ENCODE assay signal across 1 mouse cellular context in the genomic region with DNA sequence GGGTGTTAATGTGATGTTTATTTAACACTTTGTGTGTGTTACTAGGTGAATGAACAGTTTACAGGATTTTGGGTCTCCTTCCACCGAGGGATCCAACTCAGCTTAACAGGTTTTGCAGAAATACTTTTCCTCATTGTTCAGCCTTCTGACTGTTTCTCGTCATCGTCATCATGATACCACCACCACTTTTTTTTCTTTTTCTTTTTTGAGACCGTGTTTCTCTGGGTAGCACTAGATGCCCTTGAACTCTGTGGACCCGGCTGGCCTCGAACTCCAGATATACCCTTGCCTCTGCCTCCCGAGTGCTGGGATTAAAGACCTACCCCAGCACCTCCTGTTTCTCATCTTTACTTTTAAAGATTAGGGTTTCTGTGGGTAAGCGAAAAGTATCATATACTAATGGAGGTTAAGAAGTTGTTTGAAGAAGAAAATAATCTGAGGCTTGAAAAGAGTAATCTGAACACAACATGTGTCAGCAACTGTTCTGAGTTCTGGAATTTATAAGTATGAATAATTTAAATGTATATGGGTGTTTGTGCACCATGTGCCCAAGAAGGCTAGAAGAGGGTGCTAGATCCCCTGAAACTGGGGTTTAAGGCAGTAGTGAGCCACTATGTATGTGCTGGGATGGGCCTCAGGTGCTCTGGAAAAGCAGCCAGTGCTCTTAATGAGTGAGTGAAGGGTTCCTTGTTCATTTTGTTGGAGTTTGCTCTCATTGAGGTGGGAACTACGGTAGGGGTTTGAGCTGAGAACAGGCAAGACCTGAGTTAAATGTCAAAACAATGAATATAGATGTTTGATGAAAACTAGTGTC.
TF ChIP-seq lines count a peak whose summit lies in the region.

No protein-coding gene starts in this region.

TF ChIP-seq in CH12.LX, 34 proteins besides CTCF, POLR2A, EP300 and RAD21:
- TF ChIP-seq RCOR1 (conservative IDR thresholded peaks at IDR 0.05; ENCODE audit: low read depth, low read length) (no peak), CHD1 (IDR thresholded peaks at IDR 0.05; ENCODE audit: low read depth, low read length) (no peak), TBP (conservative IDR thresholded peaks at IDR 0.05; ENCODE audit: low read depth, low read length) (0 out of 2 replicates have a peak, but pooled peaks have one; percentile 40), USF1 (IDR thresholded peaks at IDR 0.05; ENCODE audit: low read depth, low read length) (no peak), HCFC1 (IDR thresholded peaks at IDR 0.05; ENCODE audit: low read depth, low read length) (peak; percentile 19; the same call in 1 of the 2 replicates), MAX (IDR thresholded peaks at IDR 0.05; ENCODE audit: low read length) (0 out of 2 replicates have a peak, but pooled peaks have one; percentile 21), MEF2A (IDR thresholded peaks at IDR 0.05; ENCODE audit: borderline replicate concordance, low read depth, low read length) (no peak), SMC3 (IDR thresholded peaks at IDR 0.05; ENCODE audit: low read depth, low read length) (no peak), CHD2 (IDR thresholded peaks at IDR 0.05; ENCODE audit: low read length) (no peak), ETS1 (conservative IDR thresholded peaks at IDR 0.05; ENCODE audit: low read depth, low read length) (no peak), USF2 (conservative IDR thresholded peaks at IDR 0.05; ENCODE audit: low read depth, low read length) (no peak), MYC (IDR thresholded peaks at IDR 0.05; ENCODE audit: low read depth, low read length) (0 out of 2 replicates have a peak, but pooled peaks have one; percentile 23), NELFE (IDR thresholded peaks at IDR 0.05; ENCODE audit: low read depth, low read length) (no peak), ZNF384 (IDR thresholded peaks at IDR 0.05; ENCODE audit: low read depth, low read length) (peak; percentile 70), MAZ (IDR thresholded peaks at IDR 0.05; ENCODE audit: low read depth, low read length) (no peak), ZMIZ1 (IDR thresholded peaks at IDR 0.05; ENCODE audit: low read depth, low read length) (no peak), POLR2AphosphoS2 (IDR thresholded peaks at IDR 0.05; ENCODE audit: low read depth, low read length) (no peak), PAX5 (IDR thresholded peaks at IDR 0.05; ENCODE audit: low read length) (no peak)
